Mouse (Mus musculus) liver, embryonic 16.5 days (tissue): Measurements from ENCODE around the gene Tnfsf11. TPM values are rescaled to one million over a fixed set of nuclear protein-coding genes. Genes with fewer than 3 reads are reported as not detected.

ENCODE experiments used
- ATAC-seq: fragments of 200-750 bp; cut with Nextera tagmentation; 2 replicates; pipeline ENCODE4 v1.8.0; 2017; ENCODE audit warnings: low read depth, mild to moderate bottlenecking, moderate number of reproducible peaks, moderate library complexity
- H3K27ac ChIP-seq: fragments of 300-500 bp; sonication (generic); 2 replicates; pipeline ENCODE4 v1.5.1; 2014; ENCODE audit warnings: mild to moderate bottlenecking, low read length
- H3K27me3 ChIP-seq: fragments of 300-500 bp; sonication (generic); 2 replicates; pipeline ENCODE4 v1.6.1; 2014; ENCODE audit warnings: low read depth, low read length, mixed read lengths; ENCODE audit not compliant: control insufficient read depth, insufficient read depth
- H3K36me3 ChIP-seq: fragments of 300-500 bp; sonication (generic); 2 replicates; pipeline ENCODE4 v1.6.1; 2014; ENCODE audit warnings: mild to moderate bottlenecking; ENCODE audit not compliant: control insufficient read depth, insufficient read depth
- H3K4me1 ChIP-seq: fragments of 300-500 bp; sonication (generic); 2 replicates; pipeline ENCODE4 v1.6.1; 2014; ENCODE audit warnings: low read depth, low read length, mixed read lengths; ENCODE audit not compliant: control insufficient read depth
- H3K4me2 ChIP-seq: fragments of 300-500 bp; sonication (generic); 2 replicates; pipeline ENCODE4 v1.6.1; 2014; ENCODE audit warnings: low read depth, low read length, mixed read lengths
- H3K4me3 ChIP-seq: fragments of 300-500 bp; sonication (generic); 2 replicates; pipeline ENCODE4 v1.5.1; 2014; ENCODE audit warnings: low read depth, mild to moderate bottlenecking, low read length
- H3K9ac ChIP-seq: fragments of 300-500 bp; sonication (generic); 2 replicates; pipeline ENCODE4 v1.6.1; 2014; ENCODE audit warnings: low read depth, low read length
- H3K9me3 ChIP-seq: fragments of 300-500 bp; sonication (generic); replicated peaks from 2 replicates; pipeline ENCODE4 v1.6.1; 2016; ENCODE audit warnings: low read length; ENCODE audit not compliant: control insufficient read depth
- WGBS: fragments of 180-500 bp; shearing (Covaris S2); extraction: QIAGEN DNeasy Blood & Tissue Kit; methylation state at CpG from one replicate; pipeline ENCODE4 v1.1.7; 2014; ENCODE audit not compliant: insufficient replicate concordance; 5-methylcytosine and 5-hydroxymethylcytosine counted together
- polyA plus RNA-seq: library from polyadenylated mRNA; unstranded; fragments of >200 nt; fragmentation: Nextera tagmentation; extraction: Ambion mirVana; gene quantifications from 2 replicates; pipeline ENCODE4 v1.2.1, GENCODE M21; 2015

Tnfsf11 gene
- polyA plus RNA-seq, 1 experiment from 2014 or later = 0.07 TPM

DNA sequence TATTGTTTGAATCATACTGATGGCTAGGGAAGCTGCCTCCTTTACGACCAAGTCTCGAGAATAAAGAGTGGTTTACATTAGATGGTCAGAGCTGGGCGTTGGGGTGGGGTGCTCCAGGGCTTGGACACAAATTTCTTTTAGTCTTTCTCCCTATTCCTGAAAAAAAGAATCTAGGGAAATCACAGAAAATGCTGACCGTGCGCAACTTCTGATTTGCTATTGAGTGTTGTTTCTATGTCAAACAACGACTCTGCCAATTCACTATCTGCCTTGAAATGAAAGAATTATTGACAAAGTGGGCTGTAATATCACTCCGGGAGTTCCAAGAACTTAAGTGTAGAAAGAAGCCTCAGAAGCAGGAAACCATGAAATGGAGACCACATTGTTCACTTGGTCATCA, 23.5 kb upstream of the Tnfsf11 start:
- no peaks in the 10 kb centered on the region for H3K27me3 ChIP-seq
- WGBS = 53% methylated on average over 7 of the region's 7 CpGs
- no peaks in the 10 kb centered on the region for H3K36me3 ChIP-seq
- no peaks in the 10 kb centered on the region for H3K4me1 ChIP-seq
- no peak overlapping the region for H3K4me2 ChIP-seq
- no peak overlapping the region for H3K27ac ChIP-seq
- H3K9me3 ChIP-seq = no peaks in the 10 kb centered on the region
- H3K9ac ChIP-seq = no peak overlapping the region
- no peak overlapping the region for H3K4me3 ChIP-seq
- no peak for ATAC-seq

DNA sequence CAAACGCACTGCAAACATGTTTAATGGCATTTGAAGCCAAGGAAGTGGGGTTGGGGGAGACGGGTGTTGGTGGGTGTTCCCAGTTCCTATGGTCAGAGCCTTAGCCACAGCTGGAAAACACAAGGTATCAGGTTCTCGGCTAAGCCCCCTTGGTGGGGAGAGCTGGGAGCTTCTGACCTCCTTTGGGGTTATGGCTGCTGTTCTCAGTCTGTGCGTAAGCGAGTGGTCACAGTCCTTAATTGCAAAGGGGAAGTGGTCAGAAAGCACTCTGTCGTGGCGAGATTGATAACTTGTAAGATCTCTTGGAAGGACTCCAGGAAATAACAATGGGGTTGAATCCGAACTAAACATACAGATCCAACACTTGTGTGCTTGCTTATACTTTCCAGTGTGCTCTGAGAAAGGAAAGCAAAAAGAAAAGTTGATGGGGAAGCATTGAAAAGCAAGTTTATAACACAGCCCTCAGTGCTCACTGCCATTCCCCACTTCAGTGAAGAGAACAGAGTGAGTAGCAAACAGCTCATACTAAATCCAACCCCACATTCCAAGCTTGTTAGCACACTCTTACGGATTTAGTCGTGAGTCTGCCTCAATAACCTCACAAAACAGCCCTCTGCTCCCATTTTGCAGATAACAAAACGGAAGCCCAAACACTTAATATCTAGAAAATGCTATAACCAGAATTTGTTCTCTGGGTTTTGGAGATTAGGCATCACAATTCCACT, 22.9 kb upstream of the Tnfsf11 start:
- no peaks in the 10 kb centered on the region for H3K27me3 ChIP-seq
- no peaks in the 10 kb centered on the region for H3K9me3 ChIP-seq
- ATAC-seq = no peak
- 12% methylated on average over 11 of the region's 11 CpGs for WGBS
- no peak overlapping the region for H3K27ac ChIP-seq
- no peak overlapping the region for H3K9ac ChIP-seq
- no peak overlapping the region for H3K4me3 ChIP-seq
- no peaks in the 10 kb centered on the region for H3K36me3 ChIP-seq
- H3K4me2 ChIP-seq = no peak overlapping the region
- H3K4me1 ChIP-seq = no peaks in the 10 kb centered on the region

DNA sequence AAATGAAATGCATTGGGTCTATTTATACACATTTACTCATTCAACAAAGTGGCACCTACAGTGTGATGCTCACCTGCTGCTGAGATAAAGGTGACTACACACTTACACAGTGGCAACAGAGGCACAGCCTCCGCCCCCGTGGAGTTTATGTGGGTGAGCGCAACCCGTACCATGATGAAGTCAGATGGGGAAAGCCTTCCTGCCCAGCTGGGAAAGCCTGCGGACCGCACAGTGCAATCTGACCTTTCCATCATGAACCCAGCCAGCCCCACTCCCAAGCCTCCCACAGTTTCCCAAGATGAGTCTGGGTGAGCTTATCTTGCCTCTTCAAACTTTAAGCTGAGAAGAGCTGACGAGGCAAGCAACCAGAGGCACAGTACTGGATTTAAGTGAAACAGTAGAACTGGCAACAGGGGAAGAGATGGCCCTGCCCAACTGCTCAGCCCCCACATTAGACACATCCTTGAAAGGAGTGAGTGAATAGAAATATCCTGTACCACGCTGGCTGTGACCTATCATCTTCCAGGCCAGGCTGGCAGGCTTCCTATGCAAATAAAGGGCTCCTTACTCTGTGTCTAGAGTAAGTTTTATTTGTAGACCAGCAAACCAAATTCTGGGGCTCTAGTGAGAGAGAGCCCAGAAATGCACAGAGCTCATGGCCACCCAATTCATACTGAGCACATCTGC, 22.1 kb upstream of the Tnfsf11 start:
- H3K9ac ChIP-seq = no peak overlapping the region
- no peaks in the 10 kb centered on the region for H3K36me3 ChIP-seq
- no peak overlapping the region for H3K4me2 ChIP-seq
- ATAC-seq = no peak
- no peak overlapping the region for H3K27ac ChIP-seq
- H3K27me3 ChIP-seq = no peaks in the 10 kb centered on the region
- H3K9me3 ChIP-seq = no peaks in the 10 kb centered on the region
- no peaks in the 10 kb centered on the region for H3K4me1 ChIP-seq
- no peak overlapping the region for H3K4me3 ChIP-seq
- 43% methylated on average over 8 of the region's 8 CpGs for WGBS

DNA sequence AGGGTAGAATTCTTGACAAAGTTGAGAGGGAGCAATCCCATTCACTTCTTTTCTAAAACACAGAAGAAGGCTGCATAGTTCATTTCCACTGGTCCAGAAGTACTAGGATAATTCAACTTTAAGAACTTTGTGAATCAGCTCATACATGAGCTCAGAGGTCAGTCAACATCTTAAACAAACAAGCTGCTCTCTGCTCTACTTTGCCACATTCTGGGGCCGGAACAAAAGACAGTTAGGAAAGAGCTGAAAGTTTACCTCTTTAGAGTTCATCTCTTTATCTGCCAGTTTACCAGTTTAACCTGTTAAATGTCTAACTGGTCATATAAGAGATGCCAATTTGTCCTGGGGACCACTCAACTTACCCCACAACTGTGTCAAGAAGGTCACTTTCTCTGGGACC, 15.5 kb upstream of the Tnfsf11 start:
- Histone ChIP-seq H3K36me3 (no peaks in the 10 kb centered on the region), H3K27me3 (no peaks in the 10 kb centered on the region), H3K27ac (no peak overlapping the region), H3K9me3 (no peaks in the 10 kb centered on the region), H3K9ac (no peak overlapping the region), H3K4me2 (no peak overlapping the region), H3K4me1 (no peaks in the 10 kb centered on the region), H3K4me3 (no peak overlapping the region)
- 44% methylated on average over 1 of the region's 1 CpGs for WGBS
- ATAC-seq = no peak

DNA sequence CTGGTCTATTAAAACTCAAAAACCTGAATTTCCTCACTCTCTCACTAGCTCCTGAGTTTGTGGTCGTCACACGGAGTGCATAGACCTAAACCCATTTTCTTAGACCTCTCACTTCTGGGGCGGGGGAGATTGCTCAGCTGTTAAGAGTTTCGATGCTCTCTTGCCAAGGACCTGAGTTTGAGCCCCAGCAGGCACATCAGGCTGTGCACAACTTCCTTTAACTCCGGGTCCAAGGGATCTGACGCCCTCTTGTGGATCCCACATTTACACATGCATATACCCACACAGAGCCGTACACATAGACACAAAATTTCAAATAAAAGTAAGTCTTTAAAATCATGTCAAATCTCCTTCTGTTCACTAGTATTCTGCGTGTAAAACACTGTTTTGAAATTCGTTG, 15.1 kb upstream of the Tnfsf11 start:
- H3K4me2 ChIP-seq = no peak overlapping the region
- H3K9me3 ChIP-seq = no peaks in the 10 kb centered on the region
- no peak overlapping the region for H3K9ac ChIP-seq
- ATAC-seq = no peak
- no peaks in the 10 kb centered on the region for H3K4me1 ChIP-seq
- no peaks in the 10 kb centered on the region for H3K27me3 ChIP-seq
- no peak overlapping the region for H3K27ac ChIP-seq
- 62% methylated on average over 9 of the region's 9 CpGs for WGBS
- H3K36me3 ChIP-seq = no peaks in the 10 kb centered on the region
- no peak overlapping the region for H3K4me3 ChIP-seq

DNA sequence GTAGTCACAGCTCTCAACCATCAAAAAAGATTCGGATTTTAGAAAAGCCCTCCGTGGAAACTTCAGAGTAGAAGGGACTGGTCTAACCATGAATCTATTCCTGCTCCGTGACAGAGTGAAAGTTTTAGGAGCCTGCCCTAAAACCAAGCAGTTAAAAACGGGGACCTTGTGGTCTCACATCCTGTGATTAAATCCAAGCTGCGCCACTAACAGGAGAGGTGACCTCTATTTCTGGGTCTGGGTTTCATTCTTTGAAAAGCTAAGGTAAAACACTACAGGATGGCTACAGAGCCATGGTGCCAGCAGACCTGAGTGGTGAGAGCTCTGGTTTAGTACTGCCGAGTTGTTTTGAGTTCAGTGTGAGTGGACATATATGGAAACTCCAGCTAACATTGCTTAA, 12.4 kb upstream of the Tnfsf11 start:
- H3K27me3 ChIP-seq = no peaks in the 10 kb centered on the region
- H3K27ac ChIP-seq = no peak overlapping the region
- no peaks in the 10 kb centered on the region for H3K9me3 ChIP-seq
- WGBS = 55% methylated on average over 6 of the region's 6 CpGs
- H3K9ac ChIP-seq = no peak overlapping the region
- no peak overlapping the region for H3K4me2 ChIP-seq
- no peak overlapping the region for H3K4me3 ChIP-seq
- no peaks in the 10 kb centered on the region for H3K4me1 ChIP-seq
- no peaks in the 10 kb centered on the region for H3K36me3 ChIP-seq
- no peak for ATAC-seq

DNA sequence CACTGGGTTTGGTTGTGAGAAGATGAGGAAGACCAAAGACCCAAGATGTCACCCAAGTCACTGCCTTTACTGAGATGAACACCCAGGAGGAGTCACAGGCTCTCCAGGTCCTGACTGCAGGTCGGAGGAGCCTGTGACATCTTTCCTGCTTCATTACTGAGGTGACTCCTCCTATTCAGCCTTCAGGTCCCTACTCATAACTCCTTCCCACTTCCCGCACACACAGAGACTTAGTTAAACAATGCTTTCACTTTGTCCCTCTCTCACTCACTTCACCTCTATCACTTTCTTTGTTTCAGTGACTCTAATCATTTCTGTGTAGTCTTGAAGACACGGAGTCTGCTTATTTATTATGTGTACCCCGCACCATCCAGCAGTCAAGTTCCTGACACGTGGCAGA, 11.7 kb upstream of the Tnfsf11 start:
- Histone ChIP-seq H3K27ac (no peak overlapping the region), H3K9me3 (no peaks in the 10 kb centered on the region), H3K4me1 (no peaks in the 10 kb centered on the region), H3K9ac (no peak overlapping the region), H3K36me3 (no peaks in the 10 kb centered on the region), H3K4me2 (no peak overlapping the region), H3K27me3 (no peaks in the 10 kb centered on the region), H3K4me3 (no peak overlapping the region)
- ATAC-seq = no peak
- 59% methylated on average over 5 of the region's 5 CpGs for WGBS

DNA sequence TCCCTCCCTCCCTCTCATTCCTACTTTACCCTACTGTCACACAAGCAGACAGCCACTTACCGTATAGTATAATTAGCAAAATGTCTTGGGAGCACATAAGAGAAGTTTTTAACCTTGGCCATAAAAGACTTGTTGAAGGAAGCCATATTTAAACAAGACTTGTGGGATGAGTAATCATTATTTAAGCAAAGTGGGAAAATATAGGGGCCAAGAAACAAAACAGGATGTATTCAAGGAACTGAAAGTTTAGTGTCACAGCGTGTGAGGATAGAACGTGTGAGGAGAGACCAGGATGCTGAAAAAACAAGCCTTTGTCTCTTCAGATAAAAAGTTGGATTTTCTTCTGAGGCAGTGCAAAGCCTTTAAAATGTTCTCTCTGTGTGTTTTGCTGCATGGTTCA, 11.2 kb upstream of the Tnfsf11 start:
- H3K36me3 ChIP-seq = no peaks in the 10 kb centered on the region
- 56% methylated on average over 3 of the region's 3 CpGs for WGBS
- no peak overlapping the region for H3K4me3 ChIP-seq
- no peaks in the 10 kb centered on the region for H3K9me3 ChIP-seq
- H3K9ac ChIP-seq = no peak overlapping the region
- ATAC-seq = no peak
- no peaks in the 10 kb centered on the region for H3K4me1 ChIP-seq
- H3K4me2 ChIP-seq = no peak overlapping the region
- H3K27ac ChIP-seq = no peak overlapping the region
- no peaks in the 10 kb centered on the region for H3K27me3 ChIP-seq

DNA sequence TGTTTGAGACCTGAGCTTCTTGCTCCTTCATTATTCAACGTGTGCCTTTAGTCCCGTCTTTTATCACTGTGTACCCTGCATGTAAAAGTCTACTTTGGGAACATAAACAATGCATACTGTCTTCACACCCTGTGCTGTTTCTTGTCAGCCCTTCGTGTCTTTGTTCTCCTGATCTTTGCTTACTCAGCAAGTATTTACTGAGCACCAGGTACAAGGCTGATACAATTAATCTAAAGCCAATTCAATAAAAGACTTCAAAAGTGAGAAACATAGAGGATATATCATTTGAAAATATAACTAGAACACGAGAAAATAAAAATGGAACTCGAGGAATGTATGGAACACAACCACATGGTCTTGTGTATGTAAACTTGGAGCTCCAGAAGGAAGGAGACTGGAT, 9.8 kb upstream of the Tnfsf11 start:
- Histone ChIP-seq H3K4me1 (no peaks in the 10 kb centered on the region), H3K4me3 (no peak overlapping the region), H3K4me2 (no peak overlapping the region), H3K27ac (no peak overlapping the region), H3K9me3 (no peaks in the 10 kb centered on the region), H3K9ac (no peak overlapping the region), H3K36me3 (no peaks in the 10 kb centered on the region), H3K27me3 (no peaks in the 10 kb centered on the region)
- ATAC-seq = no peak
- WGBS = 48% methylated on average over 5 of the region's 5 CpGs
